Mouse (Mus musculus) liver, embryonic 16.5 days (tissue): ENCODE results near the gene Mras. TPM values are rescaled to one million over a fixed set of nuclear protein-coding genes. Genes with fewer than 3 reads are reported as not detected.

Experiments used
- ATAC-seq: fragments of 200-750 bp; cut with Nextera tagmentation; 2 replicates; pipeline ENCODE4 v1.8.0; 2017; ENCODE audit warnings: low read depth, mild to moderate bottlenecking, moderate number of reproducible peaks, moderate library complexity
- H3K27ac ChIP-seq: fragments of 300-500 bp; sonication (generic); 2 replicates; pipeline ENCODE4 v1.5.1; 2014; ENCODE audit warnings: mild to moderate bottlenecking, low read length
- H3K27me3 ChIP-seq: fragments of 300-500 bp; sonication (generic); 2 replicates; pipeline ENCODE4 v1.6.1; 2014; ENCODE audit warnings: low read depth, low read length, mixed read lengths; ENCODE audit not compliant: control insufficient read depth, insufficient read depth
- H3K36me3 ChIP-seq: fragments of 300-500 bp; sonication (generic); 2 replicates; pipeline ENCODE4 v1.6.1; 2014; ENCODE audit warnings: mild to moderate bottlenecking; ENCODE audit not compliant: control insufficient read depth, insufficient read depth
- H3K4me1 ChIP-seq: fragments of 300-500 bp; sonication (generic); 2 replicates; pipeline ENCODE4 v1.6.1; 2014; ENCODE audit warnings: low read depth, low read length, mixed read lengths; ENCODE audit not compliant: control insufficient read depth
- H3K4me2 ChIP-seq: fragments of 300-500 bp; sonication (generic); 2 replicates; pipeline ENCODE4 v1.6.1; 2014; ENCODE audit warnings: low read depth, low read length, mixed read lengths
- H3K4me3 ChIP-seq: fragments of 300-500 bp; sonication (generic); 2 replicates; pipeline ENCODE4 v1.5.1; 2014; ENCODE audit warnings: low read depth, mild to moderate bottlenecking, low read length
- H3K9ac ChIP-seq: fragments of 300-500 bp; sonication (generic); 2 replicates; pipeline ENCODE4 v1.6.1; 2014; ENCODE audit warnings: low read depth, low read length
- H3K9me3 ChIP-seq: fragments of 300-500 bp; sonication (generic); replicated peaks from 2 replicates; pipeline ENCODE4 v1.6.1; 2016; ENCODE audit warnings: low read length; ENCODE audit not compliant: control insufficient read depth
- WGBS: fragments of 180-500 bp; shearing (Covaris S2); extraction: QIAGEN DNeasy Blood & Tissue Kit; methylation state at CpG from one replicate; pipeline ENCODE4 v1.1.7; 2014; ENCODE audit not compliant: insufficient replicate concordance; 5-methylcytosine and 5-hydroxymethylcytosine counted together
- polyA plus RNA-seq: library from polyadenylated mRNA; unstranded; fragments of >200 nt; fragmentation: Nextera tagmentation; extraction: Ambion mirVana; gene quantifications from 2 replicates; pipeline ENCODE4 v1.2.1, GENCODE M21; 2015

Gene Mras
- polyA plus RNA-seq, 1 experiment from 2014 or later, result 3.8 TPM

DNA sequence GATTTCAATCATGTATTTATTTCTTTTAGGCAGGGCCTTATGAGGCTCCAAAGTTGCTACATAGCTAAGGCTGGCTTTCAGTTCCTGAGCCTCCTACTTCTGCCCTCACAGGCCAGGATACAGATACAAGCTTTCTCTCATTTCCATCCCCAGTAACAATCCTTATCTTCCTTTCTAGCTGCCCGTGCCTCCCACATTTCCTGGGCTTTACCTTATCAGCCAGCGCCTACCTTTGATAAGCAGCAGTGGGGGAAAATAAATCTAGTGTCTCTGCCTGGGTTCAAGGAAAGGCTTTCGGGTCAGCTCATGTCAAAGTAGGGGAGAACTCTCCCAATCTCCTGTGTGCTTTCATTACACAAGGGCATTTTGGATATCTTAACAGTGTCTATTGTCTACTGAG lies 95.6 kb downstream of the Mras start:
- no peak overlapping the region for H3K4me3 ChIP-seq
- no peak overlapping the region for H3K4me2 ChIP-seq
- no peak overlapping the region for H3K9ac ChIP-seq
- no peaks in the 10 kb centered on the region for H3K9me3 ChIP-seq
- 18% methylated on average over 3 of the region's 3 CpGs for WGBS
- no peaks in the 10 kb centered on the region for H3K36me3 ChIP-seq
- no peak overlapping the region for H3K27ac ChIP-seq
- H3K4me1 ChIP-seq, result no peaks in the 10 kb centered on the region
- no peak for ATAC-seq
- H3K27me3 ChIP-seq, result no peaks in the 10 kb centered on the region

DNA sequence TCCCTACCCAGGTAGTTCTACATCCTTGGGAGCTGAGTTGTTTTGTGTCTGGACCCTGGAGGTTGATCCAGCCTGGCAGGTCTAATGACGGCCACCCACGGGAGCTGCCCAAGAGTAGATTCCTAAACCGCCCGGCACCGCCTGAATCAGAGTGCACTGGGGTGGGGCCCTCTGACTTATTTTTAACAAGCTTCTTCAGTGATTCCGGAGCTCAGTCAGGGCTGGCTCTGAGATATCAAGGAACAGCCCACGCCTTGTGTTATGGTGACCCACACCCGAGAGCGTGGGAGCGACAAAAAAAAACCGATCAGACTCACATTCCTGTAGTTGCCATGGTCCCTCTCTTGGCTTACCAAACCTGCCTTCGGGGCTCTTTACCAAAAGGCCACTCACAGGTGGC lies 97.1 kb downstream of the Mras start:
- H3K27ac ChIP-seq, result no peak overlapping the region
- no peaks in the 10 kb centered on the region for H3K36me3 ChIP-seq
- no peaks in the 10 kb centered on the region for H3K27me3 ChIP-seq
- H3K9me3 ChIP-seq, result no peaks in the 10 kb centered on the region
- H3K4me3 ChIP-seq, result no peak overlapping the region
- no peaks in the 10 kb centered on the region for H3K4me1 ChIP-seq
- ATAC-seq, result no peak
- no peak overlapping the region for H3K4me2 ChIP-seq
- no peak overlapping the region for H3K9ac ChIP-seq
- WGBS, result 72% methylated on average over 12 of the region's 12 CpGs

- Histone ChIP-seq H3K9me3 (no peaks in the 10 kb centered on the region), H3K36me3 (no peaks in the 10 kb centered on the region), H3K4me2 (no peak overlapping the region), H3K27ac (no peak overlapping the region), H3K4me3 (no peak overlapping the region), H3K27me3 (no peaks in the 10 kb centered on the region), H3K4me1 (no peaks in the 10 kb centered on the region), H3K9ac (no peak overlapping the region)
- no peak for ATAC-seq
- WGBS, result 74% methylated on average over 1 of the region's 1 CpGs
Observed at GRCm38 (mm10) chr9:99339182-99339581, 98.0 kb downstream of the Mras start.

DNA sequence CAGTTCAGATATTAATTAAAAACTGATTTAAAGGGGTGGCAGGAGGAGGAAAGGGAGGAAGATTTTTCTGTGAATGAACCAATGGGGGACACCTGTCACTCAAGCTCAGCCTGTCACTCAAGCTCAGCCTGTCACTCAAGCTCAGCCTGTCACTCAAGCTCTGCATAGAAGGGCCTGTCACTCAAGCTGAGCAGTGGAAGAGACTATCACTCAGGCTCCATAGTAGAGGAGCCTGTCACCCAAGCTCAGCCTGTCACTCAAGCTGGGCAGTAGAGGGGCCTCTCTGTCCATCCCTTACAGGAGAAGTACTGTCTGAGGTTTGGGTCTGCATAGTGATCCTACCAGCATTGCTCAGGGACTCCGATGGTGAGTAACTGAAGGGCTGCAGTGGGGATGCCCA lies 98.9 kb downstream of the Mras start:
- no peaks in the 10 kb centered on the region for H3K36me3 ChIP-seq
- ATAC-seq, result no peak
- H3K27ac ChIP-seq, result no peak overlapping the region
- no peaks in the 10 kb centered on the region for H3K9me3 ChIP-seq
- no peak overlapping the region for H3K4me2 ChIP-seq
- H3K27me3 ChIP-seq, result no peaks in the 10 kb centered on the region
- 74% methylated on average over 1 of the region's 1 CpGs for WGBS
- no peak overlapping the region for H3K9ac ChIP-seq
- H3K4me3 ChIP-seq, result no peak overlapping the region
- H3K4me1 ChIP-seq, result no peaks in the 10 kb centered on the region

- no peak overlapping the region for H3K4me2 ChIP-seq
- 60% methylated on average over 4 of the region's 4 CpGs for WGBS
- ATAC-seq, result no peak
- no peak overlapping the region for H3K9ac ChIP-seq
- H3K4me1 ChIP-seq, result no peaks in the 10 kb centered on the region
- H3K27ac ChIP-seq, result no peak overlapping the region
- H3K27me3 ChIP-seq, result no peaks in the 10 kb centered on the region
- no peaks in the 10 kb centered on the region for H3K9me3 ChIP-seq
- H3K36me3 ChIP-seq, result no peaks in the 10 kb centered on the region
- H3K4me3 ChIP-seq, result no peak overlapping the region
Observed at GRCm38 (mm10) chr9:99336538-99336937, 100.6 kb downstream of the Mras start.

Other genes starting within 250 kb of the Mras start
- gene Faiml, start 200.1 kb downstream of the Mras start, polyA plus RNA-seq, result not detected in 2 replicates
- gene Cep70, start 194.0 kb downstream of the Mras start, polyA plus RNA-seq, result 23.9 and 25.5 TPM in 2 replicates
- 0.02 and 0.09 TPM in 2 replicates for gene Esyt3, start 78.8 kb downstream of the Mras start, polyA plus RNA-seq
- not detected in 2 replicates for gene Nme9, start 14.1 kb upstream of the Mras start, polyA plus RNA-seq
- gene Armc8, start 131.5 kb upstream of the Mras start, polyA plus RNA-seq, result 8.3 and 8.9 TPM in 2 replicates
- gene Dbr1, start 138.4 kb upstream of the Mras start, polyA plus RNA-seq, result 13.9 and 15.8 TPM in 2 replicates
- not detected in 2 replicates for gene A4gnt, start 175.1 kb upstream of the Mras start, polyA plus RNA-seq
- gene Dzip1l, start 192.1 kb upstream of the Mras start, polyA plus RNA-seq, result 0.54 and 0.71 TPM in 2 replicates